Mouse (Mus musculus): ENCODE data around the gene Adgre5. TPM values are rescaled to one million over a fixed set of nuclear protein-coding genes. Genes with fewer than 3 reads are reported as not detected.

The Adgre5 gene
- polyA plus RNA-seq, 1 experiment: 232 TPM

DNA sequence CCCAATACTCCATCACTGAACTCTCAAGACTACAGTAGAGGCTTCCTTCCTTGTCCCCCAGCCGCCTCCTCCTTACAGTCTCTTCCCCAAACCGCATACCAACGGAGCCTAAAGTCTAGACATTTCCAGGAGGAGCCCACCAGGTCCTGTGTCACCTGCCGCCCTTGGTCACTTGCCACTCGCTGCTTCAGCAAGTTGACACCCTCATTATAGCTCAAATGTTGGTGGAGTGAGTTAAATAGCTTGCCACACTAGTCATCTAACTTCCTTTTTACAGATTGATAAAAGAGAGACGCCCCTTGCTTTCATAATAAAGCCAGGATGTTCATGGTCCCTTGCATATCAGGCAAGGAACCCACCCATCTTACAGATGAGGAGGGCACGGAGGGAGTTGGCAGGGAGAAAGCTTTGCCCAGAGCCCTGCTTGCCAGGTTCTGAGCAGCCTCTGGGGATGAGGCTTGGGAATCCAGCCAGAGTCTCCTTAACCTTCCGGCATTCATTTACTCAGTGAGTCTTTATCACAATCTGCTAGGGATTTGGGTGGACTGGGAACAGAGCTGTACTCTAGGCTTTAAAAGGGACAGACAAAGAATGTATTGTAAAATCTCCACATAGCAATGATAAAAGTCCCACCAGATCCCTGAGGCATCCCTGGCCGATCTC is 40.6 kb downstream of the Adgre5 start:
- no peak for DNase-seq (ENCODE audit: low read depth in 1 of 2, low spot score in 2 of 2)
- H3K4me3 ChIP-seq (ENCODE audit: extremely low read depth, insufficient read depth, insufficient read length): no peak overlapping the region
- 69% methylated on average over 9 of the region's 9 CpGs for WGBS
- H3K4me1 ChIP-seq (ENCODE audit: control insufficient read depth, insufficient read depth, insufficient read length): peaks cover 10% of the 10 kb centered on the region; the same call in 1 of the 2 replicates
- H3K27ac ChIP-seq (ENCODE audit: insufficient read depth, low read length): peak overlapping the region; percentile 19; the same call in 1 of the 2 replicates
- no peaks in the 10 kb centered on the region for H3K27me3 ChIP-seq (ENCODE audit: control insufficient read depth, insufficient read depth, low read length)
- TF ChIP-seq CTCF (IDR thresholded peaks at IDR 0.05; ENCODE audit: extremely low read depth, insufficient read depth, insufficient read length, insufficient replicate concordance) (no peak), POLR2A (IDR thresholded peaks at IDR 0.05; ENCODE audit: low read depth, low read length) (no peak)
- H3K36me3 ChIP-seq (ENCODE audit: control insufficient read depth, insufficient read depth, low read length): no peaks in the 10 kb centered on the region

DNA sequence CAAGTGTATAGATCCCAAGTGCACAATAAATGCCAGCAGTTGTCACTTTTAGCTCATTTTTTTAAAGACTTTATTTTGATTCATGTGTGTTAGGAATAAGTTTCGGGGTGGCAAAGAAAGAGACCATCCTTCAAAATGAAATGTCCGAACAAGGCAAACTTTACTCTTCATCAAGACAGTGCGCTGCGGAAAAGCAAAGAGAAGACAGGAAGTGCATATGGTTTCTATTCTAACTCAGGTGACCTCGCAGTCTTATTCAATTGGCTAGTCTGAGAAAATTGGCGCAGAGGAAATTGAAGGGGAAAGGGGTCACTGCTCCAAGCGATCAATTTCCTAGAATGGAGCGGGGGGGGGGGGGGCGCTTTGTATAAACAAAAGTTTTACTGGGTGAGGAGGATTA is 41.6 kb downstream of the Adgre5 start:
- no peaks in the 10 kb centered on the region for H3K36me3 ChIP-seq (ENCODE audit: control insufficient read depth, insufficient read depth, low read length)
- TF ChIP-seq POLR2A (IDR thresholded peaks at IDR 0.05; ENCODE audit: low read depth, low read length) (peak; percentile 62), CTCF (IDR thresholded peaks at IDR 0.05; ENCODE audit: extremely low read depth, insufficient read depth, insufficient read length, insufficient replicate concordance) (no peak)
- H3K4me3 ChIP-seq (ENCODE audit: extremely low read depth, insufficient read depth, insufficient read length): peak overlapping the region; percentile 78
- DNase-seq (ENCODE audit: low read depth in 1 of 2, low spot score in 2 of 2): peak; percentile 40 to 49
- 3% methylated on average over 9 of the region's 9 CpGs for WGBS
- H3K27ac ChIP-seq (ENCODE audit: insufficient read depth, low read length): peak overlapping the region; percentile 97
- H3K4me1 ChIP-seq (ENCODE audit: control insufficient read depth, insufficient read depth, insufficient read length): peaks cover 20% of the 10 kb centered on the region
- no peaks in the 10 kb centered on the region for H3K27me3 ChIP-seq (ENCODE audit: control insufficient read depth, insufficient read depth, low read length)

DNA sequence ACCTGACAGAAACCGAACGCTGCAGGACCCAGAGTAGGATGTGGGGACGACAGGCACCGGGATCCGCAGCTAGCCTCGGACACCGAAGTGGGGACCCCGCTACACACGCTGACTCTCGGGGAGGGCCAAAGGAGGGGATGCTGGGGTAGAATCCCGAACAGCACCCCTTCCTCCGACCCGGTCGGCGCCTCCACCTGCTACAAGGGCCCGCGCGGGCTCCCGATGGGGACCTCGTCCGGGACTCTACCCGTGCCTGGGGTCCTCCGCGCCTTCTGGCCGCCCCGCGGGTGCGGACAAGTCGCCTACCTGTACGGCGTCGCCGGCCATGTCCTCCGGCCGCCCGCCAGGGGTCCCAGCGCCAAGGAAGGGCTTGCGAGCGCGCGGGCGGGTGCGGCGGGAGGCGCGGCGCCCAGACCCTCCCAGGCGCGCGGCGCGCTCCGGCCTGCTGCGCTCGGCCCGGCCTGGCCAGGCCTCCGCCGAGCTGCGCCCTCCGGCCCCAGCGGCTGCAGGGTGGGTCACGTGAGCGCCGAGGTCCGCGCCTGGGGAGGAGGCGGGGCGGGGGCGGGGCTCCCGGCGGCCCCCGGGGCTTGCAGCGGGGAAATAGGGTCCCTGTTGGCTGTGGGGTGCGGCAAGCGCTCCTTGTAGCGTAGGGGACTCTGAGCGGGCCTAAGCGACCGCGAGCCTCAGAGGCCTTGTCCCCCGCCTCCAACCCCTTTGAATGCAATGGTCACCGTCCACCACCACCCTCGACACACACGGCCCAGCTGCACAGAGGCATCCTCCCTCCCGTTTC is 42.3 kb downstream of the Adgre5 start, which contains the start of gene Pkn1:
Gene Pkn1, minus strand, starts transcription at position 519 of the 793 bp plus-strand sequence.
- WGBS: under 1% methylated on average over 84 of the region's 85 CpGs

DNA sequence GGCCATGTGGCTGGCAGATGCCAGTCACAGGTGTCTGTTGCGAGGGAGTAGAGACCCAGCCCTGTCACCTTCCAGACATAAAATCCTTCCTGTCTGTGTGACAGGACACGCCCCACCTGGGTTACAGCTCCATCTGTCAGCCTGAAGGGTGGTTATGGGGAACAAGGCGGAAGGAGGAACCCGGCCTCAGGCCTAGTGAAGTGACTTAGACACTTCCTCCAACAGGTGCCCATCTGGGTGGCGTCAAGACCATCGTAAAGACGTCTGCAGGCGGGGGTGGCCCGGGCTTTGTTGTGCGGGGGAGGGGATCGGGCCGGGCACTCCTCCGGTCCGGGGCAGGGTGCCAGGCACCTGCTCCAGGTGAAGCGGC is 42.9 kb downstream of the Adgre5 start:
- H3K4me1 ChIP-seq (ENCODE audit: control insufficient read depth, insufficient read depth, insufficient read length): peaks cover 31% of the 10 kb centered on the region
- no peaks in the 10 kb centered on the region for H3K27me3 ChIP-seq (ENCODE audit: control insufficient read depth, insufficient read depth, low read length)
- H3K36me3 ChIP-seq (ENCODE audit: control insufficient read depth, insufficient read depth, low read length): no peaks in the 10 kb centered on the region
- TF ChIP-seq CTCF (IDR thresholded peaks at IDR 0.05; ENCODE audit: extremely low read depth, insufficient read depth, insufficient read length, insufficient replicate concordance): no peak
- TF ChIP-seq POLR2A (IDR thresholded peaks at IDR 0.05; ENCODE audit: low read depth, low read length): peak; percentile 21; the same call in 1 of the 2 replicates
- peak overlapping the region; percentile 97 for H3K27ac ChIP-seq (ENCODE audit: insufficient read depth, low read length)
- under 1% methylated on average over 15 of the region's 15 CpGs for WGBS
- H3K4me3 ChIP-seq (ENCODE audit: extremely low read depth, insufficient read depth, insufficient read length): peak overlapping the region; percentile 78
- peak; percentile 80 for DNase-seq (ENCODE audit: low read depth in 1 of 2, low spot score in 2 of 2)

More for the DNA sequence above, 42.3 kb downstream of the Adgre5 start, which contains the start of gene Pkn1:
- Histone ChIP-seq H3K27ac (ENCODE audit: insufficient read depth, low read length) (peak within 1 kb of the TSS; percentile 97), H3K27me3 (ENCODE audit: control insufficient read depth, insufficient read depth, low read length) (no peaks in the 10 kb centered on the region), H3K4me3 (ENCODE audit: extremely low read depth, insufficient read depth, insufficient read length) (peak within 1 kb of the TSS; percentile 78), H3K4me1 (ENCODE audit: control insufficient read depth, insufficient read depth, insufficient read length) (peaks cover 27% of the 10 kb centered on the region), H3K36me3 (ENCODE audit: control insufficient read depth, insufficient read depth, low read length) (no peaks in the 10 kb centered on the region)
- TF ChIP-seq CTCF (IDR thresholded peaks at IDR 0.05; ENCODE audit: extremely low read depth, insufficient read depth, insufficient read length, insufficient replicate concordance): no peak
- TF ChIP-seq POLR2A (IDR thresholded peaks at IDR 0.05; ENCODE audit: low read depth, low read length): peak; percentile 72; the same call in 1 of the 2 replicates
- DNase-seq (ENCODE audit: low read depth in 1 of 2, low spot score in 2 of 2): peak; percentile 55 to 81

DNA sequence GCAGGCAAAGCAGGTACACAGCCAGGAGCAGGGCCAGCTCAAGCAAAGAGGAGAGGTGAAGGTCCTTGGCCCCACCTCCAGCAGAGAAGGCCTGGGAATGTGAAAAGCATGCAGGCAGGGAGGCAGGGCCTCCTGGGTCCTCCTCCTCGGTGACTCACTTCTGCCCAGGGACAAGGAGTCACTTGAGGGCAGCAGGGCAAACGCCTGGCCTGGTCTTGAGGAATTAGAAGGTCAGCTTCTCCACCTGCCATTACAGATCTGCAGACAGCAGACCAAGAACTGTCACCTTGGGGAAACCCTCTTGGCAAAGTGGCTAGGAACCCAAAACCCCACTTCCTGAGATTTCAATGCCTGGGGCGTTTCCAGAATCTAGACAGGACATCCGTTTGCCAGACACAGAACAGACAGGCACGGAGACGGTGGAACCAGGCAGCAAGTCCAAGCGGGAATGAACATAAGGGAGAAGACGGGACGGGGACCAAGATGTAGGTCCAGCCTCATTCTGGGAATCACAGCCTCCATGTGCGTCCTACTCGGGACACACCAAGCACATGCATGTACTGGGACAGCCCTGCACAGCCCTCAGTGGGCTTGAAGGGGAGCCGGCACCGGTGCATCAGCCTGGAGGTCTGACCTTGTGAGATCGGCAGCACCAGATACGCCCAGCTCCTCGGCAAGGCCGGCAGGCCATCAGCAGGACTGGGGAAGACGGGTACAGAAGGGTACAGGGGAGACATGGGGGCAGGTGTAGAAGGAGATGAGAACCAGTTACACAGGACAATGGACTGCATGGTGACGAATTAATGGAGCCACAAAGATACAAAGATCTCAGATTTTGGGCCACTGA is 43.5 kb downstream of the Adgre5 start:
- no peaks in the 10 kb centered on the region for H3K27me3 ChIP-seq (ENCODE audit: control insufficient read depth, insufficient read depth, low read length)
- peak overlapping the region; percentile 97 for H3K27ac ChIP-seq (ENCODE audit: insufficient read depth, low read length)

More for the DNA sequence above, 43.5 kb downstream of the Adgre5 start:
- DNase-seq (ENCODE audit: low read depth in 1 of 2, low spot score in 2 of 2): no peak
- Histone ChIP-seq H3K4me3 (ENCODE audit: extremely low read depth, insufficient read depth, insufficient read length) (peak overlapping the region; percentile 78), H3K4me1 (ENCODE audit: control insufficient read depth, insufficient read depth, insufficient read length) (peaks cover 32% of the 10 kb centered on the region), H3K36me3 (ENCODE audit: control insufficient read depth, insufficient read depth, low read length) (peaks cover 2% of the 10 kb centered on the region)
- TF ChIP-seq CTCF (IDR thresholded peaks at IDR 0.05; ENCODE audit: extremely low read depth, insufficient read depth, insufficient read length, insufficient replicate concordance): no peak
- no peak for TF ChIP-seq POLR2A (IDR thresholded peaks at IDR 0.05; ENCODE audit: low read depth, low read length)
- WGBS: 21% methylated on average over 19 of the region's 19 CpGs
